In genomic region chr3:137313775-137314362, GRCm38 (mm10) we compare ENCODE assay signal across 25 mouse cellular contexts. TPM values are rescaled to one million over a fixed set of nuclear protein-coding genes. Genes with fewer than 3 reads are reported as not detected.
A peak's percentile ranks its signal among the peaks of the same experiment; 100 is the strongest.
DNase-seq lines count a peak whose midpoint lies in the region; ATAC-seq and TF ChIP-seq lines count a peak whose summit lies in the region.
"Had no signal": no experiment of that assay in that cellular context is flagged by ENCODE, and none has a peak within 500 bp of the region (broad histone marks: within the 10 kb centered on the region; RNA-seq: fewer than 3 reads in every experiment).

No protein-coding gene starts in this region.

- no peak overlapping the region for H3K9ac ChIP-seq in neural tube, embryonic 13.5 days
- no peak overlapping the region for H3K9ac ChIP-seq in neural tube, embryonic 14.5 days (replicated peaks; ENCODE audit: low read depth, low read length)
- H3K9ac ChIP-seq: embryonic facial prominence, embryonic 13.5 days; embryonic facial prominence, embryonic 15.5 days; forebrain, embryonic 12.5 days had no signal

- H3K27me3 ChIP-seq in neural tube, embryonic 13.5 days = no peaks in the 10 kb centered on the region
- H3K27me3 ChIP-seq in neural tube, embryonic 14.5 days (ENCODE audit: control insufficient read depth, insufficient read depth, low read length) = no peaks in the 10 kb centered on the region
- H3K27me3 ChIP-seq: CH12.LX; embryonic facial prominence, embryonic 13.5 days; embryonic facial prominence, embryonic 15.5 days; forebrain, embryonic 12.5 days had no signal

- ATAC-seq in neural tube, embryonic 13.5 days (ENCODE audit: low read depth) = peak; percentile 78
- ATAC-seq in neural tube, embryonic 14.5 days (ENCODE audit: low read depth) = peak; percentile 71; the same call in 1 of the 2 replicates
- ATAC-seq in CD4-positive, CD25-positive, alpha-beta regulatory T cell, adult 4 months = no peak
- ATAC-seq: forebrain, embryonic 14.5 days; forebrain, embryonic 16.5 days had no signal

- no peak overlapping the region for H3K4me3 ChIP-seq in neural tube, embryonic 13.5 days
- no peak overlapping the region for H3K4me3 ChIP-seq in neural tube, embryonic 14.5 days (ENCODE audit: low read depth, low read length)
- H3K4me3 ChIP-seq in layer of hippocampus, adult 2 months = no peak overlapping the region
- H3K4me3 ChIP-seq: embryonic facial prominence, embryonic 13.5 days; embryonic facial prominence, embryonic 15.5 days; erythroblast, embryonic 14.5 days; forebrain, embryonic 10.5 days; forebrain, embryonic 12.5 days had no signal

- no peaks in the 10 kb centered on the region for H3K9me3 ChIP-seq in neural tube, embryonic 13.5 days
- no peaks in the 10 kb centered on the region for H3K9me3 ChIP-seq in neural tube, embryonic 14.5 days (ENCODE audit: control insufficient read depth, low read length)
- H3K9me3 ChIP-seq: embryonic facial prominence, embryonic 13.5 days; embryonic facial prominence, embryonic 15.5 days; forebrain, embryonic 10.5 days; forebrain, embryonic 12.5 days; G1E had no signal

- H3K4me1 ChIP-seq in neural tube, embryonic 13.5 days (replicated peaks) = no peaks in the 10 kb centered on the region; the same call in 1 of the 2 replicates
- no peaks in the 10 kb centered on the region for H3K4me1 ChIP-seq in neural tube, embryonic 14.5 days (ENCODE audit: control insufficient read depth, insufficient read depth, low read length)
- H3K4me1 ChIP-seq: embryonic facial prominence, embryonic 13.5 days; embryonic facial prominence, embryonic 15.5 days; forebrain, embryonic 10.5 days; forebrain, embryonic 12.5 days had no signal

- no peak overlapping the region for H3K4me2 ChIP-seq in neural tube, embryonic 13.5 days
- no peak overlapping the region for H3K4me2 ChIP-seq in neural tube, embryonic 14.5 days (ENCODE audit: low read depth, low read length)
- H3K4me2 ChIP-seq: embryonic facial prominence, embryonic 13.5 days; embryonic facial prominence, embryonic 15.5 days; forebrain, embryonic 12.5 days had no signal

- H3K36me3 ChIP-seq in neural tube, embryonic 13.5 days = no peaks in the 10 kb centered on the region
- no peaks in the 10 kb centered on the region for H3K36me3 ChIP-seq in neural tube, embryonic 14.5 days (ENCODE audit: control insufficient read depth, insufficient read depth, low read length)
- H3K36me3 ChIP-seq: embryonic facial prominence, embryonic 13.5 days; embryonic facial prominence, embryonic 15.5 days; forebrain, embryonic 10.5 days; forebrain, embryonic 12.5 days; G1E had no signal

- peak overlapping the region; percentile 70 for H3K27ac ChIP-seq in neural tube, embryonic 13.5 days (replicated peaks)
- no peak overlapping the region for H3K27ac ChIP-seq in neural tube, embryonic 14.5 days (ENCODE audit: low read depth, low read length)
- H3K27ac ChIP-seq in layer of hippocampus, adult 2 months = no peak overlapping the region
- H3K27ac ChIP-seq: embryonic facial prominence, embryonic 13.5 days; embryonic facial prominence, embryonic 15.5 days; forebrain, embryonic 10.5 days; forebrain, embryonic 12.5 days had no signal

- WGBS in neural tube, embryonic 13.5 days = 40% methylated on average over 2 of the region's 2 CpGs
- 42% methylated on average over 2 of the region's 2 CpGs for WGBS in neural tube, embryonic 14.5 days

- TF ChIP-seq CTCF in layer of hippocampus, adult 2 months (conservative IDR thresholded peaks at IDR 0.05) = no peak

- no peak for DNase-seq in neural tube, embryonic 10.5 days (ENCODE audit: extremely low spot score, low spot score)
- no peak for DNase-seq in layer of hippocampus, adult 2 months (ENCODE audit: low spot score in 2 of 2)
- DNase-seq: adrenal gland, adult 2 months; adrenal gland, postnatal 10 days; adrenal gland, postnatal 25 days; cerebellum, adult 11 months; cerebellum, adult 18-20 months; cerebellum, adult 8-10 months; cerebellum, adult 9-11 months; cerebellum, postnatal 14 days; cerebellum, postnatal 36 days; embryo, embryonic 11 days had no signal

RNA-seq across cellular contexts. Expression of gene Emcn, which starts 27.0 kb away (rescaled TPM):
- polyA plus RNA-seq in neural tube, embryonic 13.5 days (2015; fragmentation: Nextera tagmentation; extraction: Ambion mirVana) = 19.9 and 20.5 TPM in 2 replicates
- polyA plus RNA-seq in neural tube, embryonic 14.5 days (2014; fragmentation: Nextera tagmentation; extraction: Ambion mirVana) = 6.3 and 17.4 TPM in 2 replicates
- 1 to 10 TPM; 5.9 to 6.1 TPM for total RNA-seq in layer of hippocampus, adult 2 months (2021)
- not detected for polyA plus RNA-seq in CD4-positive, CD25-positive, alpha-beta regulatory T cell, adult 4 months (2017; shearing (Covaris generic))
- total RNA-seq: CH12.LX had no signal
- polyA plus RNA-seq: C2C12; erythroblast, embryonic 14.5 days; G1E had no signal
